Mouse (Mus musculus) brain, embryonic 14.5 days (tissue): ENCODE measurements at regions not wholly inside any gene's neighbourhood (a gene's known extent, or its start where the extent isn't known, plus 50 kb on each side); places are given as distances from the start of the nearest gene placed in this dataset.

Source experiments
- DNase-seq: peaks from one replicate; pipeline ENCODE4 v3.0.0-alpha.2; 2011; ENCODE audit warnings: low read depth
- CTCF ChIP-seq: fragments of 200-500 bp; IDR thresholded peaks from 2 replicates; pipeline ENCODE4 v1.5.1; 2012; ENCODE audit warnings: inconsistent platforms, mild to moderate bottlenecking, moderate library complexity, borderline replicate concordance; ENCODE audit not compliant: insufficient read depth, insufficient read length; ENCODE audit errors: extremely low read depth
- POLR2A ChIP-seq: fragments of 200-500 bp; IDR thresholded peaks from 2 replicates; pipeline ENCODE4 v1.6.1; 2012; ENCODE audit warnings: mild to moderate bottlenecking, inconsistent platforms, borderline replicate concordance; ENCODE audit not compliant: poor library complexity, insufficient read depth, insufficient read length, severe bottlenecking; ENCODE audit errors: extremely low read depth

GRCm38 (mm10) chr5:54178966-54179547 is 180.8 kb downstream of the Stim2 start:
- DNase-seq, result no peak
- no peak for TF ChIP-seq POLR2A
- TF ChIP-seq CTCF, result no peak

DNA sequence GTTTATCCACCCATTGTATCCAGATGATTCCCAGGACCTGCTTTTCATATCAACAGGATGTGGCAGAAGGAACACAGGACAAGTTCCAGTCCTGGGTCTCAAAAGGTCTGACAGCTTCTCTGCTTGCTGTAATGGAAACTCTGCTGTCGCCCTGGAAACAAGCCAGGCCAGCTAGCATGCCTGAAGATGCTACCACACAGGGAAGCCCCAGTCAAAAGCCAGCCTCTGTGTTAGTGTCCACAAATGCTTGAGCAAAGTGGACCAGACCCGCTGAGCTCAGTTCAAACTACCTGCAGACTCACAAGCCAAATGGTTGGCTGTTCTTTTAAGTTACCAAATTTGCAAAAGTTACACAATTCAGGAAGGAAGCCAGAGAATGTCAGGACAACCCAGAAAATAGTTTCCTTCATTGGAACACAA is 181.9 kb downstream of the Stim2 start:
- peak; percentile 72 for DNase-seq
- TF ChIP-seq POLR2A, result no peak
- no peak for TF ChIP-seq CTCF

- no peak for TF ChIP-seq CTCF
- no peak for TF ChIP-seq POLR2A
- DNase-seq, result no peak
Observed at GRCm38 (mm10) chr5:54180640-54181326, 182.5 kb downstream of the Stim2 start.

- TF ChIP-seq POLR2A (no peak), CTCF (no peak)
- DNase-seq, result peak; percentile 84
Observed at GRCm38 (mm10) chr5:54181327-54181863, 183.1 kb downstream of the Stim2 start.

GRCm38 (mm10) chr5:54182754-54183153 is 184.5 kb downstream of the Stim2 start:
- no peak for DNase-seq
- no peak for TF ChIP-seq POLR2A
- no peak for TF ChIP-seq CTCF

- DNase-seq, result no peak
- TF ChIP-seq POLR2A, result no peak
- TF ChIP-seq CTCF, result 0 out of 2 replicates have a peak, but pooled peaks have one; percentile 4
Observed at GRCm38 (mm10) chr5:54185662-54186061, 187.4 kb downstream of the Stim2 start.

- DNase-seq, result no peak
Observed at GRCm38 (mm10) chr5:54186076-54186676, 187.9 kb downstream of the Stim2 start.

DNA sequence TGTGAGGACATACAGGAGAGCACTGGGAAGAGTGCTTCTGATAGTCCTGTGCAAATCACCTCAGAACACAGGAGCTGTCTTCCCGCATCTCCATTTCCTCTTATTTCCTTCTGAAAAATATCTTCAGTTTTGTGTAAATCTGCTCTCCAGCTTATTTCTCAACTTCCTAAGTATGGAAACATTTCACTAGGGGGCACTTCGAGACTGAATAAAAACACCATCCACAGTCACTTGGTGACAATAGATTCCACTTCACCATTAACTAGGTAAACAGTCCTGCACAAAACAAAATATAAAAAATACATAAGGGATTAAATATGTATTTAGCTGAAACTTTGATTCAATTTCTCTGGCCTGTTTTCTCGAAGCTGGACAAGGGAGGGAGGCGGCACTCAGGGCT is 193.4 kb downstream of the Stim2 start:
- peak; percentile 81 for DNase-seq
- TF ChIP-seq POLR2A (no peak), CTCF (no peak)

More at GRCm38 (mm10) chr5:54186076-54186676, 187.9 kb downstream of the Stim2 start:
- TF ChIP-seq POLR2A, result no peak
- TF ChIP-seq CTCF, result no peak

DNA sequence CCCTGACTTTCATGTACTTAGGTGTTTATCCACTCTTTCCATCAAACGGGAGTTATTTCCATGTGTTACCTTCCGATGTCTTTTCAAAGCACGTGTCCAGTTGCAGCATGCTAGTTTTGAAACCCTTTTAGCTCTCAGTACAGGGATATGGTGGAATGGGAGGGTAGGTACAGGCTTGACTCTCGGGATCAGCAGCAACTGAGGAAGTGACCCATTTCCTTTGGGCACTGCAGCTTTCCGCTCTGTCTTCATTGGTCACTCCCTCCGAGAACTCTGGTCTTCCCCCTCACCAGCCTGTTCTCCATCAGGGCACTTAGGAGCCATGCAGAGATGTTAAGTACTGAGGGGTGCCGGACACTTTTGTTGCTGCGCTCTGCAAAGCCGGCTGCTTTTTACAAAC is 196.5 kb downstream of the Stim2 start:
- no peak for DNase-seq
- no peak for TF ChIP-seq CTCF
- TF ChIP-seq POLR2A, result no peak

DNA sequence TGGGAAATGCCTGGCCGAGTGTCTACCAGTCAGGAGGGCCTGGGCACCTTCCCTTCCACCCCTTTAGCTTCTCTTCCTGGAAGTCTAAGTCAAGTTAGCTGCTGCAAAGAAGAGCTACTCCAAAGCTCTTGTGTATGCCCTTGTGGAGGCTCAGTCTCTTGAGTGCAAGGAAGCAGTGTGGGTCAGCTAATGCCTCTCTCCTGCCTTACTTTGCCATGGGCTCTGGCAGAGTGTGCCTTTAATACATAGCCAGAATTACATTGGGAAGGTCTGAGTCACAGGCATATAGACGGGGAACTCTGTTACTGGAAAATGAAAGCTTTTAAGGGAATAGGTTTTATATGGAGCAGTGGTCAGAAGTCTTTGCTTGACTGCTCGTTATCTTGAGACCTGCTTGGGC is 201.7 kb downstream of the Stim2 start:
- no peak for TF ChIP-seq CTCF
- no peak for TF ChIP-seq POLR2A

DNA sequence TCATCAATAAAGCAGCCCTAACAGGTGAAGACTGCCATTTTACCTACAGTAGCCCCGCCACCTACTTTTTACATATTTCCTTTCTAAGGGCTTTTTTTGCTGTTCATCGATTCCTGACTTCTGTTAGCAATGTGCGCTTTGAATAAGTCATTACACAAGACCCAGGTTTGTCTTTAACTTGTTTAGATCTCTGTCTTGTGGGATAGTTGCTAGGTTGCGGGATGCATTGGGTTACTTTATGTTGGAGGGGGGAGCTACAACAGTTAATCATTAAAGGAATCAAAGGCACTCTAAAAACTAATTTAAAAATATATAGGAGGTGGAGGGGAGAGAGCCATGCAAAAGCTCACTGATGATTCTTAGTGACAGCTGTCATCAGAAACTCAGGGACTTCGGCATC is 202.3 kb downstream of the Stim2 start:
- DNase-seq, result no peak
- TF ChIP-seq POLR2A (no peak), CTCF (no peak)

More for the DNA sequence above, 201.7 kb downstream of the Stim2 start:
- no peak for DNase-seq

DNA sequence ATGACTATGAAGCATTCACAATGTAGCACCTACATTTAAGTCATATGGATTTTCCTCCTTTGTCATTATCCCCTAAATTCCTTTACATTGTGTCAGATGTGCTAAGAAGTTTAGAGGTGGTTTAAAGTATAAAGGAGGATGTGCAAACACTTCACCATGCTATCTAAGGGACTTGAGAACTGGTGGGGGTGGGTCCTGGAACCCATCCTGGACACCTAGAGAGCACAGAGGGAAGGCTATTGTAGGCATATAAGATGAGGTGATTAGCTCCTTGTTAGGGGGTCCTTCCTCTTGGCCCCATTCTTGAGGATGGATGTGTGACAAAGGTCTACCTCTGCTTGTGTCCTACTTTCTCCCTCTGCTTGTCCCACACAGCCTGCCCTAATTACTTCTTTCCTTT is 213.2 kb downstream of the Stim2 start:
- no peak for DNase-seq

GRCm38 (mm10) chr5:54212038-54212589 is 213.8 kb downstream of the Stim2 start:
- DNase-seq, result no peak
- no peak for TF ChIP-seq POLR2A
- no peak for TF ChIP-seq CTCF

More for the DNA sequence above, 213.2 kb downstream of the Stim2 start:
- no peak for TF ChIP-seq CTCF
- TF ChIP-seq POLR2A, result no peak
